Mouse (Mus musculus) E14TG2a.4 (cell line): ENCODE measurements at regions not wholly inside any gene's neighbourhood (a gene's known extent, or its start where the extent isn't known, plus 50 kb on each side); places are given as distances from the start of the nearest gene placed in this dataset.
A peak's percentile ranks its signal among the peaks of the same experiment; 100 is the strongest.

Experiments used
- H3K27me3 ChIP-seq: 2 replicates; pipeline ENCODE4 v1.6.1; 2014; ENCODE audit warnings: low read length, control low read depth; ENCODE audit not compliant: insufficient read depth
- H3K36me3 ChIP-seq: 2 replicates; pipeline ENCODE4 v1.6.1; 2014; ENCODE audit warnings: low read length, control low read depth; ENCODE audit not compliant: insufficient read depth
- H3K4me1 ChIP-seq: replicated peaks from 2 replicates; pipeline ENCODE4 v1.6.1; 2014; ENCODE audit warnings: low read depth, low read length, control low read depth
- H3K4me3 ChIP-seq: replicated peaks from 2 replicates; pipeline ENCODE4 v1.5.1; 2014; ENCODE audit warnings: mild to moderate bottlenecking, low read length
- H3K9me3 ChIP-seq: 2 replicates; pipeline ENCODE4 v1.6.1; 2014; ENCODE audit warnings: low read length, control low read depth
- CTCF ChIP-seq: conservative IDR thresholded peaks from 2 replicates; pipeline ENCODE4 v1.5.1; 2014; ENCODE audit warnings: low read length
- NANOG ChIP-seq: IDR thresholded peaks from 2 replicates; pipeline ENCODE4 v1.6.1; 2014; ENCODE audit warnings: borderline replicate concordance, low read length, mixed read lengths
- POU5F1 ChIP-seq: IDR thresholded peaks from 2 replicates; pipeline ENCODE4 v1.6.1; 2014; ENCODE audit warnings: low read length, borderline replicate concordance

DNA sequence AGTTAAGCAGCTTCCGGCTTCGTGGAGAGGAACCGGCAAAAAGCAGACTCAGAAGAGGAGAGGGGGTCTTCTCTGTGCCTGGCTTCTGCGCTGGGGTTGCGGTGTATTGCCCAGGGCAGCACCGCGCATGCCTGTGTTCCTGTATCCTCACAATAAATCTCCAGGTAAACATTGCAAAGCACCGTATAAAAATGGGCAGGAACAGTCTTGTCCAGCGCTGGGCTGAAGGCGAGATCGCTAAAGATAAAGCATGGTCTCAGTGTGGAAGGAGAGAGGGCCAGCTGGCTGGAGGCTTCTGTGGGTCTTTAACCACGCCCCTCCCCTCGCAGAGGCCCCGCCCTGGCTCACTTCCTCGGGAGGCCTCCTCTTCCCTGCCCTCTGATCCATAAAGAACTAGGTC lies 269.1 kb downstream of the Zfp704 start:
- peak overlapping the region; percentile 62 for H3K4me3 ChIP-seq
- TF ChIP-seq POU5F1: no peak
- TF ChIP-seq NANOG: no peak
- TF ChIP-seq CTCF: no peak
- H3K4me1 ChIP-seq: peaks cover 41% of the 10 kb centered on the region
- peaks cover 25% of the 10 kb centered on the region for H3K27me3 ChIP-seq
- no peaks in the 10 kb centered on the region for H3K36me3 ChIP-seq
- H3K9me3 ChIP-seq: peaks cover 2% of the 10 kb centered on the region

DNA sequence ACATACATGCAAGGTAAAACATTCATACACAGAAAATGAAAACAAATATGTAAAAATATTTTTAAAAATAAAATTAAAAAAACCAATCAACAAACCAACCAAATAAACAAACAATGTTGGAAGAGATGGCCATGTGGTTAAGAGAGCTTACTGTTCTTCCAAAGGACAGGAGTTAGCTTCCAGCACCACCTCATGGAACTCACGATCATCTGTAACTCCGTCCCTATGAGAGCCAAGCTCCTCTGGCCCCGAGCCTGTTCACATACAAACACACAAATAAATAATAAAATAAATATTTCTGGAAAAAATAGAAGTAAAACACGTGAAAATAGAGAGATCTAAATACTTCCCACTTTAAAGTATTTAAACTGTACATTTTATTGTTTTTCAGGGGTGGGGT lies 269.5 kb downstream of the Zfp704 start:
- Histone ChIP-seq H3K9me3 (peaks cover 6% of the 10 kb centered on the region), H3K4me3 (peak overlapping the region; percentile 62), H3K4me1 (peaks cover 41% of the 10 kb centered on the region), H3K27me3 (peaks cover 21% of the 10 kb centered on the region), H3K36me3 (no peaks in the 10 kb centered on the region)
- TF ChIP-seq CTCF (no peak), NANOG (no peak), POU5F1 (no peak)

DNA sequence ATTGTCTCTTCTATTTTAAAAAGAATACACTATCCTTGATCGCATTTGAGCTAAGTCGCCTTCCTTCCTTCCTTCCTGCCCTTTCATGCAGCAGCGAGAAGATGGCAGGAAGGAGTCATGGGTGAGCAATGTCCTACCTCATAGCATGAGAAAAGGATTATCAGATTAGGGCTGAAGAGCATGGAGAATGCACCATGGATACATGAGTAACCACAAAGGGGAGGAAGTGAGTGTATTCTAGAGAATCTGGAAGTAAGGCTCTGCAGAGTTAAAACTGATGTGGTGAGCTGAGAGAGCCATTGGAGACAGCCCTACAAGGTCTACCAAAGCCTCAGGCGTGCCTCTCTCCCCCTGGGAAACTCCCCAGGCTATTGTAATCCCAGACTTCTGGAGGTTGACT lies 270.2 kb downstream of the Zfp704 start:
- H3K4me3 ChIP-seq: no peak overlapping the region

DNA sequence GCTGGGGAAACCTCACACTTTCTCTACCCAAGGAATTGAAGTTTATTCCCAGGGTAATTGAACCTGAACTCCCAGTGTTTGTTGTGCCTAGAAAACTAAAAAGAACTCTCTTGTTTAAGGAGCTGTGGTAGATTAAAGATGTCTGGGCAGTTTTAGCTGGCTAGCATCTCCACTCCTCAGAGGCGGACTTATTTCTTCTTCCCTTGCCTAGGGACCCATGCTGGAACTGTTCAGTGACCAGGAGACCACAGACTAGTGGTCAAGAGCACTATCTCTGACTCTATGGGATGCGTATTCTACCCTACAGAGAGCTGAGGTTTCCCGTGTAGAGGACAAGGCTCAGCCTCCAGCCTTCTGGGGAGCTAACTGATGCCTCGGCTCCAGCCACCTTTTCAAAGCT lies 274.3 kb downstream of the Zfp704 start:
- Histone ChIP-seq H3K36me3 (no peaks in the 10 kb centered on the region), H3K4me1 (peaks cover 41% of the 10 kb centered on the region), H3K4me3 (no peak overlapping the region), H3K27me3 (peaks cover 18% of the 10 kb centered on the region), H3K9me3 (peaks cover 9% of the 10 kb centered on the region)
- TF ChIP-seq CTCF (no peak), NANOG (no peak), POU5F1 (no peak)

More for the DNA sequence above, 270.2 kb downstream of the Zfp704 start:
- peaks cover 9% of the 10 kb centered on the region for H3K9me3 ChIP-seq
- peaks cover 14% of the 10 kb centered on the region for H3K27me3 ChIP-seq
- no peak for TF ChIP-seq POU5F1
- TF ChIP-seq NANOG: no peak
- peaks cover 45% of the 10 kb centered on the region for H3K4me1 ChIP-seq
- no peaks in the 10 kb centered on the region for H3K36me3 ChIP-seq
